Mouse (Mus musculus): Measurements from ENCODE around the gene Pacsin3. TPM values are rescaled to one million over a fixed set of nuclear protein-coding genes. Genes with fewer than 3 reads are reported as not detected.

The Pacsin3 gene
- polyA plus RNA-seq, 2 experiments, result 8.8 to 11.2 TPM

GRCm38 (mm10) chr2:91268042-91268441, 12.3 kb downstream of the Pacsin3 start:
- WGBS (ENCODE audit: insufficient replicate concordance), result 78% methylated on average over 3 of the region's 3 CpGs
- ATAC-seq (ENCODE audit: insufficient read depth), result no peak
- no peak overlapping the region for H3K4me2 ChIP-seq (ENCODE audit: low read depth)

GRCm38 (mm10) chr2:91268706-91269105, 13.0 kb downstream of the Pacsin3 start:
- 78% methylated on average over 2 of the region's 2 CpGs for WGBS (ENCODE audit: insufficient replicate concordance)
- ATAC-seq (ENCODE audit: insufficient read depth) (no peak), DNase-seq (ENCODE audit: low read depth in 3 of 3, low spot score in 3 of 3) (peak in 1 of 3 experiments; percentile 23)
- no peaks in the 10 kb centered on the region for H3K9me3 ChIP-seq (ENCODE audit: control insufficient read depth, low read length)
- TF ChIP-seq EP300 (IDR thresholded peaks at IDR 0.05; ENCODE audit: low read depth), result no peak
- peaks cover 10 to 12% of the 10 kb centered on the region in 2 experiments; a peak in 3 of 4 replicates for H3K4me1 ChIP-seq (replicated peaks; ENCODE audit: control insufficient read depth in 2 of 2, insufficient read depth in 2 of 2, low read length in 1 of 2)
- peak overlapping the region; percentile 41 for H3K4me2 ChIP-seq (ENCODE audit: low read depth)
- no peak overlapping the region for H3K9ac ChIP-seq (replicated peaks)
- H3K27ac ChIP-seq, result peak overlapping the region; percentile 37
- H3K4me3 ChIP-seq (ENCODE audit: insufficient read depth in 1 of 2, low read depth in 2 of 2, low read length in 2 of 2), result no peak overlapping the region
- H3K27me3 ChIP-seq (ENCODE audit: control insufficient read depth, insufficient read depth, low read length), result no peaks in the 10 kb centered on the region
- H3K36me3 ChIP-seq (replicated peaks; ENCODE audit: control insufficient read depth, insufficient read depth, low read depth), result peaks cover 64% of the 10 kb centered on the region

More at GRCm38 (mm10) chr2:91268042-91268441, 12.3 kb downstream of the Pacsin3 start:
- no peak for DNase-seq (ENCODE audit: low read depth in 3 of 3, low spot score in 3 of 3)
- Histone ChIP-seq H3K27ac (peak overlapping the region; percentile 21), H3K4me3 (ENCODE audit: insufficient read depth in 1 of 2, low read depth in 2 of 2, low read length in 2 of 2) (no peak overlapping the region), H3K9ac (replicated peaks) (no peak overlapping the region), H3K4me1 (replicated peaks; ENCODE audit: control insufficient read depth in 2 of 2, insufficient read depth in 2 of 2, low read length in 1 of 2) (peaks cover 10 to 12% of the 10 kb centered on the region in 2 experiments; a peak in 3 of 4 replicates), H3K27me3 (ENCODE audit: control insufficient read depth, insufficient read depth, low read length) (no peaks in the 10 kb centered on the region), H3K9me3 (ENCODE audit: control insufficient read depth, low read length) (no peaks in the 10 kb centered on the region), H3K36me3 (replicated peaks; ENCODE audit: control insufficient read depth, insufficient read depth, low read depth) (peaks cover 58% of the 10 kb centered on the region)
- TF ChIP-seq EP300 (IDR thresholded peaks at IDR 0.05; ENCODE audit: low read depth) (no peak), CTCF (IDR thresholded peaks at IDR 0.05; ENCODE audit: low read depth) (no peak)

DNA sequence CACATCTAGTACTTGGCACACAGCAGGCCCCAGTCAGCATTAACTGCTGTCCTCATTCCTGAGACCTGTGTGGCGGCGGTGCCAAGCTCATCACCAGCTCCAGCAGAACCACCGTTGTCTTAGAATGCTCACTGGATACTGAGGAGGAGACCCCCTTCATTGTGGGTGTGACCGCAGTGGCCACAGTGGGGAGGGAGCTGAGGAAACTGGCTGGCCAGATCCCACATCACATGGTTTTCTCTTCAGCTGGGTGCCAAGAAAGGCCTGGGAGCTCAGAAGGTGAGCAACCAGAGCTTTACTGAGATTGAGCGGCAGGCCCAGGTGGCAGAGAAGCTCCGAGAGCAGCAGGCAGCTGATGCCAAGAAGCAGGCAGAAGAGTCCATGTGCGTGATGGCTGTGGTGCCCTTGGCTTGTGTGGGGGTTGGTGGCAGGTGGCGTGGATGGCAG, 14.0 kb downstream of the Pacsin3 start:
- H3K36me3 ChIP-seq (replicated peaks; ENCODE audit: control insufficient read depth, insufficient read depth, low read depth), result peaks cover 74% of the 10 kb centered on the region
- WGBS (ENCODE audit: insufficient replicate concordance), result 84% methylated on average over 8 of the region's 8 CpGs
- no peak overlapping the region for H3K4me3 ChIP-seq (ENCODE audit: insufficient read depth in 1 of 2, low read depth in 2 of 2, low read length in 2 of 2)
- no peak overlapping the region for H3K9ac ChIP-seq (replicated peaks)
- no peaks in the 10 kb centered on the region for H3K9me3 ChIP-seq (ENCODE audit: control insufficient read depth, low read length)
- no peak for ATAC-seq (ENCODE audit: insufficient read depth)
- no peak overlapping the region for H3K27ac ChIP-seq
- DNase-seq (ENCODE audit: low read depth in 3 of 3, low spot score in 3 of 3), result no peak
- TF ChIP-seq EP300 (IDR thresholded peaks at IDR 0.05; ENCODE audit: low read depth) (no peak), CTCF (IDR thresholded peaks at IDR 0.05; ENCODE audit: low read depth) (no peak)
- H3K4me1 ChIP-seq (replicated peaks; ENCODE audit: control insufficient read depth in 2 of 2, insufficient read depth in 2 of 2, low read length in 1 of 2), result peaks cover 4 to 5% of the 10 kb centered on the region in 2 experiments; a peak in 2 of 4 replicates
- H3K27me3 ChIP-seq (ENCODE audit: control insufficient read depth, insufficient read depth, low read length), result no peaks in the 10 kb centered on the region
- no peak overlapping the region for H3K4me2 ChIP-seq (ENCODE audit: low read depth)

DNA sequence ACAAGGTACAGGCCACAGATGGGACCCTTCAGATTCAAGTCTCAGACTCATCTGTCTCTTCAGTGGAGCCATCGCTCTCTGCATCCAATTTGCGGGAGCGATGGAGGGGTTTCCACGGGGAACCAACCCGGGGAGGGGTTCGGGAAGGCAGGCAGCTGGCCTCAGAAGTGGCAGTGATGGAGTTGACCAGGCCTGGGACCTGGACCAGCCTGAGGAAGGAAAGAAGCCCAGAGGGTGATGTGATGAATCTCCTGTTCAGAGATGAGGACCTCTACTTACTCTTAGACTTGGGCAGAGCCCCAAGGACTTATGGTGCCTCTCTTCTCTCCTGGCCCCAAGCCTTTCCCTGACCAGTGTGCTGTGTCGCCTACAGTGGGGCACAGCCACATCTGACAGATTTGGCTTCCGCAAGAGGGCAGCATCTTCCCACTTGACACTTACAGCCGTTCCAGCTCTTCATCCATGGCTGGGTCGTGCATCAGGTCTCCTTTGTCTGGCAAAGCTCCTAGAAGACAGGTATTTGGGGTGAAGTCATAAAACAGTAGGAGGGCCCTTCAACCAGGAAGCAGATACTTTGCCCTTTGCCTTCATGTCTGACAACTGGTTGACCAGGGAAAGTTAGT, 23.1 kb downstream of the Pacsin3 start:
- TF ChIP-seq CTCF (IDR thresholded peaks at IDR 0.05; ENCODE audit: low read depth), result peak; percentile 82
- no peak for TF ChIP-seq EP300 (IDR thresholded peaks at IDR 0.05; ENCODE audit: low read depth)
- 33% methylated on average over 10 of the region's 10 CpGs for WGBS (ENCODE audit: insufficient replicate concordance)
- H3K36me3 ChIP-seq (replicated peaks; ENCODE audit: control insufficient read depth, insufficient read depth, low read depth), result peaks cover 30% of the 10 kb centered on the region

DNA sequence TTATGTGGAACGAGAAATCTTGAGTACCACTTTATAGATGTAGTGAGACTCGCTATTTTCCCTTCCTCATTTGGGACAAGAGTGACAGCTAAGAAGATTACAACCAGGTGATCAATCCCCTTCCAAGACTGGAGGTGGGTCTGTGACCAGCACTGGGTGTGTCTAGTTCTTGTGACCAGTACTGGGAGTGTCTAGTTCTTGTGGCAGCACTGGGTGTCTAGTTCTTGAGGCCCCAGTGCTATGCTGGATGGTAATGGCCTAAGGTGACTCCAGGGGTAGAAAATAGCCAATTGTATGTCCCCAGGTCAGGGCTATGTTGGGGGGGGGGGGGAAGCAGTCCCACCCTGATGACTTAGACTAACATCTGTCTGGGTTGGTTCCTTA, 23.6 kb downstream of the Pacsin3 start:
- no peak overlapping the region for H3K27ac ChIP-seq
- H3K36me3 ChIP-seq (replicated peaks; ENCODE audit: control insufficient read depth, insufficient read depth, low read depth), result peaks cover 25% of the 10 kb centered on the region
- 0 out of 4 replicates have a peak, but pooled peaks cover 0 to 2% of the 10 kb centered on the region in 2 experiments for H3K4me1 ChIP-seq (replicated peaks; ENCODE audit: control insufficient read depth in 2 of 2, insufficient read depth in 2 of 2, low read length in 1 of 2)
- no peak overlapping the region for H3K9ac ChIP-seq (replicated peaks)
- no peak for ATAC-seq (ENCODE audit: insufficient read depth)
- DNase-seq (ENCODE audit: low read depth in 3 of 3, low spot score in 3 of 3), result no peak
- H3K9me3 ChIP-seq (ENCODE audit: control insufficient read depth, low read length), result no peaks in the 10 kb centered on the region
- WGBS (ENCODE audit: insufficient replicate concordance), result 56% methylated on average over 2 of the region's 2 CpGs
- no peak overlapping the region for H3K4me2 ChIP-seq (ENCODE audit: low read depth)
- no peaks in the 10 kb centered on the region for H3K27me3 ChIP-seq (ENCODE audit: control insufficient read depth, insufficient read depth, low read length)
- no peak for TF ChIP-seq EP300 (IDR thresholded peaks at IDR 0.05; ENCODE audit: low read depth)
- no peak for TF ChIP-seq CTCF (IDR thresholded peaks at IDR 0.05; ENCODE audit: low read depth)
- H3K4me3 ChIP-seq (ENCODE audit: insufficient read depth in 1 of 2, low read depth in 2 of 2, low read length in 2 of 2), result no peak overlapping the region

More for the DNA sequence above, 23.1 kb downstream of the Pacsin3 start:
- H3K4me1 ChIP-seq (replicated peaks; ENCODE audit: control insufficient read depth in 2 of 2, insufficient read depth in 2 of 2, low read length in 1 of 2), result 0 out of 4 replicates have a peak, but pooled peaks cover 0 to 2% of the 10 kb centered on the region in 2 experiments
- no peak overlapping the region for H3K9ac ChIP-seq (replicated peaks)
- H3K27me3 ChIP-seq (ENCODE audit: control insufficient read depth, insufficient read depth, low read length), result no peaks in the 10 kb centered on the region
- DNase-seq (ENCODE audit: low read depth in 3 of 3, low spot score in 3 of 3) (no peak), ATAC-seq (ENCODE audit: insufficient read depth) (peak; percentile 43)
- H3K27ac ChIP-seq, result no peak overlapping the region
- H3K9me3 ChIP-seq (ENCODE audit: control insufficient read depth, low read length), result no peaks in the 10 kb centered on the region
- H3K4me3 ChIP-seq (ENCODE audit: insufficient read depth in 1 of 2, low read depth in 2 of 2, low read length in 2 of 2), result no peak overlapping the region
- no peak overlapping the region for H3K4me2 ChIP-seq (ENCODE audit: low read depth)
